Mouse (Mus musculus): ENCODE measurements around the gene 4930433I11Rik. TPM values are rescaled to one million over a fixed set of nuclear protein-coding genes. Genes with fewer than 3 reads are reported as not detected.
"Not testable (repeated sequence)": the region's sequence is repeated elsewhere in the genome, so short reads cannot be mapped to it uniquely, and the experiment has no call there.

4930433I11Rik gene
- total RNA-seq (2018; cell fraction: chromatin; rRNA removed), result not detected
- not detected for total RNA-seq (2018; cell fraction: cytosol; rRNA removed)
- not detected for total RNA-seq (2018; cell fraction: nucleus; rRNA removed)
- polyA plus RNA-seq (2018), result not detected in 3 replicates

DNA sequence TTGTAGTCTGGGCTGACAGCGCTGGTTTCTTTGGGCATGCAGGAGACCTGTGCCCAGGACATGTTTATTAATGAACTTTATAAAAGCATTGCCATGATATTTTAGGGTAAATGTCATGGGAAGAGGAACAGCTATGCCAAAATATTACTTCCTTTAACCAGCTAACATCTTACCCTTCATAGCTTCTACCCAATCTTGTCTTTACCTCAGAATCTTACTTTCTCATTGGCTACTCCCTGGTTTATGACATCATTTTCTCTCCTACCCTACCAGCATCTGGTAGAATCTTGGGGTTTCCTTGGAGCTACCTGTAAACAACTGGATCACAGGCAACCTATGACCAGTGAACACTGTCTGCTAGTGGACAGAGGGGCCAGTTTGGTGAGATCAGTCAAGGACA is at the start of gene 4930433I11Rik:
TSS of gene 4930433I11Rik (plus strand) at position 301 of the 400 bp plus-strand sequence.
- WGBS (ENCODE audit: missing documents), result 71% methylated on average over 1 of the region's 1 CpGs
- Histone ChIP-seq H3K27ac (no peak within 1 kb of the TSS), H3K79me2 (ENCODE audit: inconsistent target) (no peaks in the 10 kb centered on the region), H3K36me3 (ENCODE audit: inconsistent target) (no peaks in the 10 kb centered on the region), H3K4me3 (ENCODE audit: inconsistent target) (no peak within 1 kb of the TSS)

DNA sequence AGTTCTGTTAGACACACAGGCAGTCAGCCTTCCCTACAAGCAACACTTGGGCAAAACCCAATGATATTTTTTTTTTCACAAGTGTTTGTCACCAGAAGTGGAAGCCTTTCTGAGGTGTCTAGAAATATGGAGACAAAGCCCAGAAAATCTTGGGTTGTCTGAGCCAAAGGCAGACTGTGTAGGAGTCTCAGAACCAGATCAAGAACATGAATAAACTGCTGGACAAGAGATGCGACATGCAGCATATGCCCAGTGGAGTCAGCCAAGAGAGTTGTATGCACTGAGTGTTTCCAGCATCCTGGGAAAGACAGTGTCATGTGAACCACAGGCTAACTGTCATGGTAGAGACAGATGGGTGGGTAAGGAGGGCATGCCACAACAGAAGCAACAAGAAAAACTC is 48.0 kb upstream of the 4930433I11Rik start:
- no peak overlapping the region for H3K4me3 ChIP-seq (ENCODE audit: inconsistent target)
- no peak overlapping the region for H3K27ac ChIP-seq
- no peaks in the 10 kb centered on the region for H3K36me3 ChIP-seq (ENCODE audit: inconsistent target)
- no peaks in the 10 kb centered on the region for H3K79me2 ChIP-seq (ENCODE audit: inconsistent target)
- WGBS (ENCODE audit: missing documents), result 100% methylated on average over 1 of the region's 1 CpGs

DNA sequence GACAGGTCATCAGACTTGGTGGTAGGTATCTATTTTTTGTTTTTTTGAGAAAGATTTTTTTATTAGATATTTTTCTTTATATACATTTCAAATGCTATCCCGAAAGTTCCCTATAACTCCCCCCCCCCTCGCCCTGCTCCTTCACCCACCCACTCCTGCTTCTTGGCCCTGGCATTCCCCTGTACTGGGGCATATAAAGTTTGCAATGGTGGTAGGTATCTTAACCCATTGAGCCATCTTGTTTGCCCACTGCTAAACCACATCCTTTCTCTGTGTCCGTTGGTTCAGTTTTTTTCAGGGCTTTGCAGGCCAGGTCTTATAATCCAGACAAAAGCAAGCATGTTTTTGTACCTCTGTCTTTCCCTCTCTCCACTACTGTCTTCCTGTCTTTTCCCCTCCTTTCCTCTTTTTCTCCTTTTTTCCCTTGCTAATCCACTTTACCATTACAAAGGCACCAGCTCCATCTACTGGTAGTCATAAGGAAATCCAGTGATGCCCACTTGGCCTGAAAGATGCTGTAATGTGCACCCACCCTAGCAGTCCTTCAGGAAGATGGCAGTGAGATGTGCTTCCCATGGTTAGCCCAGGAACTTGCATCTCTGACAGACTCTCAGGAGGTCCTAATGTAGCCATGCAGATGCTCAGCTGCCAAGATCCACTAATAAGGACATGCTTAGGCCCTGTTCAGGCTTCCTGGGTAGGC is 45.0 kb upstream of the 4930433I11Rik start:
- Histone ChIP-seq H3K79me2 (ENCODE audit: inconsistent target) (no peaks in the 10 kb centered on the region), H3K27ac (no peak overlapping the region), H3K36me3 (ENCODE audit: inconsistent target) (no peaks in the 10 kb centered on the region), H3K4me3 (ENCODE audit: inconsistent target) (no peak overlapping the region)
- 52% methylated on average over 3 of the region's 3 CpGs for WGBS (ENCODE audit: missing documents)

DNA sequence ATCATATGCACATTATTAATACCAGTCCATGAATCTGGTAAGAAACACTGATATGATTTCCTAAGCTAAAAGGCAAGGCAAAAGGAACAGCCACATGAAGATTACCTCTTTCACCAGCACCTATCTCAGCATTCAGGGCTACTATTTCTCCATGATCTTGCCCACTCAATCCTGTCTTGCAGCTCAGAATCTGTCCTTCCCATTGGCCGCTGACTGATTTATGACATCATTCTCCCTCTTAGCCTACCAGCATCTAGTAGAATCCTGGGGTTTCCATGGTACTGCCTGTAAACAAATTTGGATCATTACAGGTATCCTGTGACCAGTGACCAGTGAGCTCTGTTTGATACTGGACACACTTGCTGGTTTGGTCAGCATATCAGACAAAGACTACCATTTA is 45.1 kb downstream of the 4930433I11Rik start, which contains the start of gene Gm4884:
TSS of gene Gm4884 (plus strand) at position 301 of the 400 bp plus-strand sequence.
- not testable (repeated sequence) for H3K4me3 ChIP-seq (ENCODE audit: inconsistent target); H3K79me2 ChIP-seq (ENCODE audit: inconsistent target); H3K36me3 ChIP-seq (ENCODE audit: inconsistent target); H3K27ac ChIP-seq
- 100% methylated on average over 1 of the region's 1 CpGs for WGBS (ENCODE audit: missing documents)

DNA sequence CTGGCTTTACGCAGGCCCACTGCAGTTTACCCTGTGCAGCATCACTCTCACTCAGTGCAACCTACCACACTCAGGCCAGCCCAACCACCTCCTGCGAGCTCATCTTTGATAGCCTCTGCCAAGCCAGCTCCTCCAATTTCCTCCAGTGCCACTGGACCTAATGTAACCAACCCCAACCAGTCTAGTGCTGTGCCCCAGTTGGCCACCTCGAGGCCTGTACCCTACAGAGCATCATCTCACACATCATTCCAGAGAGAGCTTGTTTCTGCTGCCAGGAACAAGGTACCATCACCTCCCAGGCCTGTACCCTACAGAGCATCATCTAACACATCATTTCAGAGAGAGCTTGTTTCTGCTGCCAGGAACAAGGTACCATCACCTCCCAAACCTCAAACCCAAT is 56.7 kb downstream of the 4930433I11Rik start:
- WGBS (ENCODE audit: missing documents), result 57% methylated on average over 3 of the region's 3 CpGs
- not testable (repeated sequence) for H3K4me3 ChIP-seq (ENCODE audit: inconsistent target); H3K36me3 ChIP-seq (ENCODE audit: inconsistent target); H3K27ac ChIP-seq; H3K79me2 ChIP-seq (ENCODE audit: inconsistent target)

Other genes starting within 250 kb of the 4930433I11Rik start
- gene Vstm2b, start 89.2 kb upstream of the 4930433I11Rik start, polyA plus RNA-seq (2018), result not detected in 3 replicates
- gene Gm4884, start 45.2 kb downstream of the 4930433I11Rik start, polyA plus RNA-seq (2018), result not detected in 3 replicates
- gene Gm5592, start 166.3 kb downstream of the 4930433I11Rik start, polyA plus RNA-seq (2018), result not detected in 3 replicates

Data from macrophage (primary cell).